Mouse (Mus musculus) myocyte (in vitro differentiated cells): ENCODE measurements around the gene Sema7a.

Experiments used
- MAX ChIP-seq: IDR thresholded peaks from one replicate; pipeline ENCODE4 v1.6.1; 2011; ENCODE audit warnings: low read depth, mild to moderate bottlenecking, control low read depth
- MYOD1 ChIP-seq, 3 experiments: IDR thresholded peaks; one replicate each; pipeline ENCODE4 v1.6.1; 2011; ENCODE audit warnings: control low read depth in 2 of 3, low read depth in 2 of 3, mild to moderate bottlenecking in 2 of 3, moderate library complexity in 1 of 3; ENCODE audit not compliant: insufficient read length in 2 of 3, control insufficient read depth in 1 of 3
- MYOG ChIP-seq, 3 experiments: IDR thresholded peaks; one replicate each; pipeline ENCODE4 v1.6.1; 2011; ENCODE audit warnings: control low read depth in 2 of 3, low read depth in 2 of 3, mild to moderate bottlenecking in 2 of 3; ENCODE audit not compliant: insufficient read length in 2 of 3, control insufficient read depth in 1 of 3, insufficient read depth in 1 of 3
- POLR2A ChIP-seq: IDR thresholded peaks from one replicate; pipeline ENCODE4 v1.6.1; 2011; ENCODE audit warnings: low read depth, mild to moderate bottlenecking, control low read depth, moderate library complexity; ENCODE audit not compliant: insufficient read length
- TCF12 ChIP-seq: IDR thresholded peaks from one replicate; pipeline ENCODE4 v1.6.1; 2011; ENCODE audit warnings: mild to moderate bottlenecking, control low read depth; ENCODE audit not compliant: poor library complexity, insufficient read depth, severe bottlenecking
- USF1 ChIP-seq: IDR thresholded peaks from one replicate; pipeline ENCODE4 v1.6.1; 2011; ENCODE audit warnings: low read depth, mild to moderate bottlenecking, control low read depth, moderate library complexity

GRCm38 (mm10) chr9:57989309-57989708, 49.4 kb downstream of the Sema7a start:
- TF ChIP-seq MYOD1 (IDR thresholded peaks at IDR 0.05; ENCODE audit: control insufficient read depth in 1 of 3, insufficient read length in 2 of 3, low read depth in 2 of 3) (no peak), POLR2A (no peak), MAX (no peak), MYOG (IDR thresholded peaks at IDR 0.05; ENCODE audit: control insufficient read depth in 1 of 3, insufficient read depth in 1 of 3, insufficient read length in 2 of 3, low read depth in 2 of 3) (no peak), USF1 (no peak), TCF12 (no peak)
